Mouse (Mus musculus): ENCODE data around the gene Tomm70a.
"Not testable (repeated sequence)": the region's sequence is repeated elsewhere in the genome, so short reads cannot be mapped to it uniquely, and the experiment has no call there.

Gene Tomm70a

DNA sequence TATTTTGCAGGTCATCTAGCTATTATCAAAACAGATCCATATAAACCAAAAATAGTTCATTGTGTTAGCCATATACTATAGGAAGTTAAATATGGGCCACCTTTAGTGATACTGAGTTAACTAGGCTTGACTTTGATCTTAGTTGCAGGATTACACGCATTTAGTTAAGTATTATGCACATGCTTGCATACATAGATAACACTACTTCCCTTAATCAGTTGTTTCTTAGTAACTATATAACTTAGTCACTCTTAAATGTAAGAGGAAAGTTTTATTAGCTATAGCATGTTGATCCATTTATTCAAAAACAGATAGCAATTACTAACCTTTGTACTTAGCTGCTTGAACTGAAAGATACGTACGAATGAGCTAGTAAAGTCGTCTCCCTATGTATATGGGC is 29.9 kb downstream of the Tomm70a start:
- DNase-seq (ENCODE audit: low read depth, low spot score), result no peak

DNA sequence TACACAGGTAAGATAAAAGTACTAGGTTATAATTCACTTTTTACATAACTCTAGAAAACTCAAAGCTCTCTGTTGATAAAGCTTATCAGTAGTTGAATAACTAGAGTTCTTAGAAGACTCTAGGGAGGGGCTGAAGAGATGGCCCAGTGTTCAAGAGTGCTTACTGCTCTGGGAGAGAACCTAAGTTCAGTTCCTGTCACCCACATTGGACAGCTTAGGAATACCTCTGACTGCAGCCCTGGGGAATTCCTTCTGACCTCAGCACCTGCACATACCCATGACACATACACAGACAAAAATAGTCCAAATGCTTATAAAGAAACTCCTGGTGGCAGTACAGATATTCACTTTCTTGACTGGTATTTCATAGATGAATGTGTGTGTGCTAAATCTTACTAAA is 34.4 kb downstream of the Tomm70a start:
- peak; percentile 25 for DNase-seq (ENCODE audit: low read depth, low spot score)

DNA sequence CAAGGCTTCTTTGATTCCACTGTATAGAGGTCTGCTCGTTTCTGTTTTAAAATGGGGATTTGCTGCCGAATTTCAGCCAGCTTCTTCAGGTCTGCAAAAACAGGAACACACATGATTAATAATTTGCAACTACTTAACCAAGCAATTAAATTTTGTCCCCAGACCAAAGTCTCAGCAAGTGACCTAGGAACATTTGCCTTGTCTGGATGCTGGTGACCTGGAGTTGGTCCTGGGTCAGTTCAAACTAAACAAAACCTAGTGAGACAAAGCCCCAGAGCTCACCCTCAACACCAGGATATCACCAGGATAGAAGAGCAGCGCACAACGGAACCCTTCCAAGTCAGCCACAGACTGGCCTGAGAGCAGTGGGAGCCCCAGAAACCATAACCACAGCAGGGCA is 35.6 kb downstream of the Tomm70a start:
- DNase-seq (ENCODE audit: low read depth, low spot score), result no peak

DNA sequence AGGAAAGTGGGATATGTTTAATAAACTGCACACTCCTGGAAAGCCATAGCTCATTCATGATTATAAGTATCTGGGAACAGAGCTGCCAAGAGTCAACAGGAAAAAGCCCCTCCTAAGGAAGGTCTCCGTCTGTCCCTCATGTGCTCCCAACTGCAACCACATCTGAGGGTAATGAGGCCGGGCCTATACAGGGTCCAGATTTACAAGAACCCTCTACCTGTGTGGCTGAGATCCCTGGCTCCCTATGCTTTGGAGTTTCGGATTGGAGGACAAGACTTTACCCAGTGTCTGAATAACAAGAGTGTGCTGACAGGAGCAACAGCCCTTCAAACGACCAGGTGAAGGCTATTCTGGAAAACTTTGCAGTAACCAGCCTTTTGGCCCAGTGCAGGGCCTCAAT is 36.2 kb downstream of the Tomm70a start:
- no peak for DNase-seq (ENCODE audit: low read depth, low spot score)

DNA sequence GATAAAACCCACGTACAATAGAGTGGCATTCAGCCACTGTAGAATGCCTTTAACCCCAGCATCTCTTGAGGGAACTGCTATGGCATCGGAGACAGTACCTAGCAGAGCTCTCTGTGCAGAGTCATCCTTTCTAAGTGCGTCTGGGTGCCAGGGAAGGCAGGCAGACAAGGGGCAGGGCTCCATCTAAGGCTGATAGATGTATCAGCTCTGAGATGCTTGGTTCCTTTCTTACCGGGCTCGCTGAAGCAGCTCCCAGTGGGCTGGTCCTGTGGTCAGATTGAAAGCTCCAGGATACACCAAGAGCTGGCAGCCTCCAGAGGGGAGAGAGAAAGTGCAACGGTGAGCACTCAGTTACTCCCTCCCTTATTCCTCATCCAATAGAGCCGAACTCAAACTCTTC is 38.3 kb downstream of the Tomm70a start:
- no peak for DNase-seq (ENCODE audit: low read depth, low spot score)

DNA sequence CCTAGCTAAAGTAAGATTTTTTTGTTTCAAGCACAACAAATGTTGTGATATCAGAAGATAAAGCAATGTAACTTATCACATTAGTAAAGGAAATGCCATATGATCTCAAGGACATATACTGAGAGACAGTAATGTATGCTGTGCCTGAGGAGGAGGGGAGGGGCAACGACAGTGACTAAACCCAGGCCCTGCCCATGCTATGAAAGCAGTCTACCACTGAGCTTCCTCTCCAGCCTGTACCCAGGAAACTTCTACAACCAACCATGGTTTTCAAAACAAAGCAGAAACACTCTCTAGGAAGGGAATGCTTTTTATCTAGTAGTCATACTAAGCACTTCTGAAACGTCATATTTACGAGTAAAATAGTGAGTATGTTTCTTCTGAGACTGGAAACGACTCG is 41.3 kb downstream of the Tomm70a start:
- DNase-seq (ENCODE audit: low read depth, low spot score), result no peak

DNA sequence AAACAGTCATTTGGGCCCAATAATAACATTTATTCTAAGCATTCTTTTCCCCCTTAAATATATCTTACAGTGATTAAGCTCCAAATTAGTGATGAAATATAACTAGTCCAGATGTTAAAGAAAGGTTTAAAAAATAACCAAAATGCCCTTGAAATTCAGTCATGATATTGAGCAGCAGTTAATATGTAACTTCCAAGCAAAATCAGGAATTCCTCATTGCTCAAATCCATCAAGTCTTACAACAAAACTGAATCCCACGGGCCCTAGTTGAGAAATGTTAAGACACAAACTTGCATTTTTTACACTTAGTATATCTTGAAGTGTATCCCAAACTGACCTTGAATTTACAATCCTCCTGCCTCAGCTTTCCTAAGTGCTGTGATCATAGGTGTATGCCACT is 42.2 kb downstream of the Tomm70a start:
- no peak for DNase-seq (ENCODE audit: low read depth, low spot score)

DNA sequence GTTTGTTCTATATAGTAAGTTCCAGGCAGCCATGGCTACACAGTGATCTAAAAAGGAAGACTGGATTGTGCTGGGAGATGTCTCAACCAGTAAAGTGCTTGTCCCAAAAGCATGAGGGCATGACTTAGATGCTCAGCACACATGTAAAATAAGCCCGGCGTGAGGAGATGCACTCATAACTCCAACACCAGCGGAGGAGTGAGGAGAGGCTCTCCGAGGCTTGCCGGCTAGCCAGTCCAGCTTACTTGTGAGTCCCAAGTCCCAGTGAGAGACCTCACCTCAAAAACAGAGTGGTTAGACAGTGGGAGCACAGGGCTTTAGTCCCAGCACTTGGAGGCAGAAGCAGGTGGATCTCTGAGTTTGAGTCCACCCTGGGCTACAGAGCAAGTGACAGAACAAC is 43.7 kb downstream of the Tomm70a start:
- no peak for DNase-seq (ENCODE audit: low read depth, low spot score)

DNA sequence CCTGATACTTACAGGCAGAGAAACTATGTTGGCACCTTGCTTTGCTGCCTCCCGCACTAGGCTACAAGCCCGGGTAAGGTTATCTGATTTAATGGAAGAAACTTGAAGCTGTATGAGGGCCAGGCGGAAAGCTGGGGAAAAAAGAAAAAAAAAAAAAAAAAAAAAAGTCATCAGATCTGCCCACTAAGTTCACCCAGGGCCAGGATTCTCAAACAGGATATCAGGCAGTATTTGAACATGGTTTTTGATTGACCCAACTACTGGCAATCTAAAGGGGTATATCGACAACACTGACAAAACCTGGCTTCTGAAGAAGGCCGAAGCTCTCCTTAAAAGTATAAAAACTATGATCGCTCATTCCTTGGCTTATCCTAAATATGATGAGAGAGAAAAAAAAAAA is 44.6 kb downstream of the Tomm70a start:
- no peak for DNase-seq (ENCODE audit: low read depth, low spot score)

DNA sequence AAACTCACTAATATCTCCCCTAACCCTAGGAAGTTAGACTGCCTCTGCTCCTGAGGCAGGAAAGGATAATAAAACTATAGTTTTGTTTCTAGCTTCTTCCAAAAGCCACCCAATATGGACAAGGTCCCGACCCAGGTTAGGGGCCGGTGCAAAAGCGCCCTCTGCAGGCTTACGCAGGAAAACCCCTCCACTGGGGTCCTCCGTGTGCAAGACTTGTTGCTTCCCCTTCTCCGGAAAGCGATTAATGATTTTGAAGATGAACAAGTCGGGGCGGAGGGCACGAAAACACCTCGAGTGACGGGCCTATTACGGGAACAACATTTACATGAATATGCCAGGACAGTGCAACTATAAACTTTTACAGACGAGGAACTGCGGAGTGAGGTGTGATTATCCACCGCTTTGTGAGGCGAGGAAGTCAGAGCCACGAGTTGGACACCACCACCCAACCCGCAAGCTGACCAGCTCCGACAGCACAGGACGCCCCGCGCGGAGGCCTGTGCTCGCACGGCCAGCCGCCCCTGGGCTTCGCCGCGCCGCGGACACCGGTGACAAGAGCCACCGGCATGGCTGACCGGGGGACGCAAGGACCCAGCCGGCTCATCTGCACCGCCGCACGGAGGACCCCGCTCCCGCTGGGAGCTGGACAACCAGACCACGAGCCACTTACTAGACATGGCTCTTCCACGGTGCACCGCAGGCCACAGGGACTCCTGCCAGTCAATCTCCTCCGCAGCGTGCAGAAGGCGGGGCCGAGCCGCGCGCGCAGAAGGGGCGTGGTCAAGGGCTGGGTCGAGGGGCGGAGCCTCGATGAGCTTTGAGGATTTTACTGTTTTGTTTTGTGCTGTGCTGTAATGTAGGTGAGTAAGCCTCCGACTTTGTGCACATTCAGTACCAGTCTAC is 45.4 kb downstream of the Tomm70a start, which contains the start of gene Nit2:
Gene Nit2, minus strand, starts transcription at position 731 of the 903 bp plus-strand sequence.
- peak; percentile 83 for DNase-seq (ENCODE audit: low read depth, low spot score)

DNA sequence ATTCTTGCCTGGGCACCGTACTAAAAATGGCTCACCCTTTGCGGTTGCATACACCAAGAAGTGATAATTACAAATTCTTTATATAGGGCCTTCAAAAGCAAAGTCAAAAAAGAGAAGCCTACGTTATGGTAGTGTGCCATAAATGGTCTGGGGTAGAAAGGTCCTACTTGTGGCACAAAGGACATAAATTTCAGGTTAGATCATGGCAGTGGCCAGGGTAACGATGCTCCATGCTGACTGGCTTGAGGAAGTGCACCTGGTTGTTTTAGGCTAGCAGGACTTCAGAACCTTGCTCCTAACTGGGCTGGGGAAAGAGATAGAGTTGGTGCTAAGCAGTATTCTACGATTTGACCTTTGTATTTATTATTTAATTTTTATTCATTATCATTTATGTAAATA is 46.0 kb downstream of the Tomm70a start:
- no peak for DNase-seq (ENCODE audit: low read depth, low spot score)

DNA sequence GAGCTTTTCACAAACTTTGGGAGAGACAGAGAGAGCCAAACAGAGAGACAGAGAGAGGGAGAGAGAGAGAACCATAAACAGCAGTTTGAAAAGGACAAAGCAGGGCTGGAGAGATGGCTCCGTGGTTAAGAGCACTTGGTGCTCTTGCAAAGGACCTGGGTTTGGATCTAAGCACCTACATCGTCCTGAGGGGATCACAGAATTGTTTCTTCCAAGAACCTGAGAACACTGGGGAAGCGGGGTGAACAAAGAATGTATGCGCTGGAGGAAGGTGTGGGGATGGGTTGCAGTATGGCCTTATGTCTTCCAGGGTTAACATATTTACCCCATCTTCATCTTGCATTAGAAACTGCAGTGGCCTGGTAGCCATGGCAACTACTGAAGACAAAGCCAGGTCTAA is 46.7 kb downstream of the Tomm70a start:
- no peak for DNase-seq (ENCODE audit: low read depth, low spot score)

DNA sequence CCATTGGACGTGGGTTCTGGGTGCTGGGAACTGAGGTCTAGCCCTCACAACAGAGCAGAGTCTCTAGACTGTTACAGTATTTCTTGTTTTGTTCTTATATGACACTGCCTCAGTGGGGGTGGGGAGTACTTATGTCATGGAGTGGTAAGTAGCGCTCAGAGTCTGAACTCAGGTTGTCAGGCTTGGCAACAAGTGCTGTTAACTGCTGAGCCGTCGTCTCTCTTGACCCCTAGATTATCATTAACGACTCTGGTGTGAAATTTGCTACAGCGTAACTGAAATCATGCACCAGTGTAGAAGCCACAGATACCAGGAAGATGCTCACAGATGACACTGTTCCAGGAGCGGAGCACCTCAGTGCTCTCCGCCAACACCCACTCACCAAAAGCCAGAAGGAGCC is 49.7 kb downstream of the Tomm70a start:
- DNase-seq (ENCODE audit: low read depth, low spot score), result no peak

DNA sequence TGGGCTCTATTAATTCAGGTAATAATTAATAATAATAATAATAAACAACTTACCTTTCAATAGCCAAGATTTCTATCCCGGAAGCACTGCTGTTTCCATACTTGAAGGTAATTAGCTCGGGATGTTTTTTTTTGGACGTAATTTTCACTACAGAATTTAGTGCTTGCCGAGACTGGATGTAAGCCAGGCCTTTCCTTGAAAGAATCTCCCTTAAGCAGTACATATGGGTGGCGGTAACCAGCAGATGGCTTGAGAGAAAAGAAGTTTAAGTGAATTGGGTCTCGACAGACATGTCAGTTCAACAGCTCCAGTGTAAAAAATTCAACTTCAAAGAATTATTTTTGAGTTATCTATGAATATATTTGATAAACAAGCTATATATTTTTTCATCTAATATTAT is 50.1 kb downstream of the Tomm70a start:
- DNase-seq (ENCODE audit: low read depth, low spot score), result no peak

DNA sequence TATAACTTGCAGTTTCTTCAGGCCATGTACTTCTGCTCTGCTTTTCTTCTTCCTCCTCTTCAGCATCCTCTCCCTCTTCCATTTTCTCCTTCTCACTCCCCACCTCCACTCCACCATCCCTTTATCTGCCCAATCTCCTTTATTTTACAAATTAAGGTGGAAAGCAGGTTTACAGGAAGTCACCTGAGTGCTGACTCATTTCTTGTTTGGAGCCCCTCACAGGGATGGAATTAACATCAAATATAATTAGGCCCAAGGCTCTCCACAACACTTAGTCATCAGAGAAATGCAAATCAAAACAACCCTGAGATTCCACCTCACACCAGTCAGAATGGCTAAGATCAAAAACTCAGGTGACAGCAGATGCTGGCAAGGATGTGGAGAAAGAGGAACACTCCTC is 53.0 kb downstream of the Tomm70a start:
- DNase-seq (ENCODE audit: low read depth, low spot score), result not testable (repeated sequence)

DNA sequence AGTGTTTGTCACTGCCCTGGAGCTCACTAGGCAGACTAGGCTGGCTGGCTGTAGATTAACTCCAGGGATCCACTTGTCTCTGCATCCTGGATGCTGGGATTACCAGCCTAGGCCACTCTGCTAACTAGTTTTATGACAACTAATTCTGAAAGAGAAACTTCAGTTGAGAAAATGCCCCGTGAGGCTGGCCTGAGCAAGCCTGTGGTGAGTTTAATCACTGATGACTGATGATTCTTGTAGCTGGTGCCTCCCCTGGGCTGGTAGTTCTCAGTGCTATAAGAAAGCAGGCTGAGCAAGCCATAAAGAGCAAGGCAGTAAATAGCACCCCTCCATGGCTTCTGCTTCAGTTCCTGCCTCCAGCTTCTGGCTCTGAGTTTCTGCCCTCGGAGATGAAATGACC is 54.2 kb downstream of the Tomm70a start:
- no peak for DNase-seq (ENCODE audit: low read depth, low spot score)

DNA sequence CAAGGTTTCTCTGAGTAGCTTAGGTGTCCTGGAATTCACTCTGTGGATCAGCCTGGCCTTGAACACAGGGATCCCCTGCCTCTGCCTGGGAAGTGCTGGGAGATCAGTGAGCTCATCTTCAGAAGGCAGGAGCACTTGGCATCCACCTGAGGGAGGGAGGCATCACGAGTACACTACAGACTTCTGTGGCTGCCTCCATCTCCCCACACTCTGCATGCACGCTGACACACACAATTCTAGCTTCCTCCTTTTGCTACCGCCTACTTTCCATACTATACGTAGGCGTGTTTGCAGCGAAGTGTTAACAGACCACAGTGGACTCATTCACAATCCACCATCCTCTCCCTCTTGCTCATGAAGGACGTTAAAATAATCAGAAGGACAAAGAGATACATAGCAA is 54.8 kb downstream of the Tomm70a start:
- no peak for DNase-seq (ENCODE audit: low read depth, low spot score)

DNA sequence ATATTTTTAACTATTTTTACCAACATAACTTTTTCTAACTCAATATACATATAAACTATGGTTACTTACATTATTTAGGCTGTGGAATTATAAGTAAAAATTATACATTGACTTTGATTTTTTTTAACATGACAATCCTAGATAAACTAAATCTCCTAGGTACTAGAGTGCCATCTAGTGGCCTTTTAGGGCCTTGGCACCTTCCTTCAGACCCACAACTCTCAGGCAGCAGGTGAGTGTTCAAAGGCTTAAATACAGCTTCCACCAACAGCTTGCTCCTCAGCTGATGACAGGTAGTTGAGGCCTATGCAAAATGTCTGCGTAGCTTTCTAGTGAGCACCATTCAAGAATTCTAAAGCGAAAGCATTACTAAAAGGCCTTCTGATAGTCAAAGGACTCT is 55.8 kb downstream of the Tomm70a start:
- peak; percentile 37 for DNase-seq (ENCODE audit: low read depth, low spot score)

DNA sequence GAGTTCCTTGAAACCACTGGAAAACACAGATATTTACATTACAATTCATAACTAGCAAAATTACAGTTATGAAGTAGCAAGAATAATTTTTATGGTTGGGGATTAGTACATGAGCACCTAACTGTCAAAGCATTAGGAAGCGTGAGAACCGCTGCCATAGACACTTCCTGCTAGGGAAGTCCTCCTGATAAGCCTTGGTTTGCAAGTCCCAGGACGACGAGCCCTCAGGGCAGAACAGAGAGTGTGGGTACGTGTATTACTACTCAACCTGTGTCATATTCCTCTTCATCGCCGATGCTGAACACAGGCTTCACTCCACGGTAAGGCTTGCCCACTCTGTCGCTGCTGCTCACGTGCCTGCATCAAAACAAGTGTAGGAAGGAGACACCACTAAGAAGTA is 56.2 kb downstream of the Tomm70a start:
- DNase-seq (ENCODE audit: low read depth, low spot score), result no peak

DNA sequence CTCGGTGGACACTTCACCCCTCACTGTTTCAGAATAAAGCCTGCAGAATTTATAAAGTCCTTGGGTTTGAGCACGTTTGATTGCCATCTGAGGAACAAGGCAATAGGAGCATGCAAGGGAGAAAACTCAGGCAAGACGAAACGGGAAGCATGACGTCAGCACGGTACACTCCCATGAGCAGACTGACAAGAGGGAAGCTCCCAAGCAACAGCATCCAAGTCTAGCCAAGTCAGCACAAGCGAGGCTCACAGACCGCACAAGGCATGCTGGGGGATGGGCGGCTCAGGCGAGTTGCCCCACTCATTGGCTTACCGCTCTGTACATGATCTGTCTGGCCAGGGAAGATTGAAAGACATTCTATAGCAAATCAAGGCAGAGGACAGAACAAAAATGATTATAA is 59.7 kb downstream of the Tomm70a start:
- no peak for DNase-seq (ENCODE audit: low read depth, low spot score)

DNA sequence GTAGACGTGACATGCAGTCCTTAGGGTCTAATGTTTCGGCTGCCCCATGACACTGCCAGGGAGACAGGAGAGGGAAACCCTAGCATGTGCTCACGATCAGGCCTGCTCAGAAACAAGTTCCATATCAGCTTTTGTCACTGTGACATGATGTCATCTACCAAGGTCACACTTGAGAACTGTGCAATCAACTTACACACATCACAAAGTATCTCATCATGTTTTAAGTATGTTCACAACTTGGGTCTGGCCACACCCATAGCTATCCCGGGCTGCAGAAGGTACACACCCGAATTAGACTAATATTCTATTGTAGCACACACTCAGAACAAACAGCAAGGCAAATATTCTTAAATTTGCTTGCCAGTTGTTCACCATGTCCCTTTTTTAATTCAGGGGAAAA is 60.5 kb downstream of the Tomm70a start:
- DNase-seq (ENCODE audit: low read depth, low spot score), result no peak

DNA sequence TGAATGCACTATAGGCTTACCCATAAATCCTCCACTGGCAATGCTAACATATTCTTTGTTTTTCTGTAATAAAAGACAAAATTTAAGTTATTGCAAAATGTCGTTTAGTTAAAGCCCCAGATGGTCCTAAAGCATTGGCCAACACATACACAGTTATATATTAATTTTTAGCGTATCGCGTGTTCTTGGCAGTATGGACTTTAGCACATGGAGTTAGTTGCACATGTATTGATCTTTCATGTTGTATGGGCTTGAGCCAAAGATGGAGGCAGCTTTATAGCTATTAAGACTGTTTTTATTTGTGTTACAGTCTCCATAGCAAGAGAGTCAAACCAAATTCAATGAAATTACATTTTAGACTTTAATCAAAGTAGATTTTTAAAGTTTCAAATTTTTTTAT is 65.1 kb downstream of the Tomm70a start:
- DNase-seq (ENCODE audit: low read depth, low spot score), result no peak

DNA sequence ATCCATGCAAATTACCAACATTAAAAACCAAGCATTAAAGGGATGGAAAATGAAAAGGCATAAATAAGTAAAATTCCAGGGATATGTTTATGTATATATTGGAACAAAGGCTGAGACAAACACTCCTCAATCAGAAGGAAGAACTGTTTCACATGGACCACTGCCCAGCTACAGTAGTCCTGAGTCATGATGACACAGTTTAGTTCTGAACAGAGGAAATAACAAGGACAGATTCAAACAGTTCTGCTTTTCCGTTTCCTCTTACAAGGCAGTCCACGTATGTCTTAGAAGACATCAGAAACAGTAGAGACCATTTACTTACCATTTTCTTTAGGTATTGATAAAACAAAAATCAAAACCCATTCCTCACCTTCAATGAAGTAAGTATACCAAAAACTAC is 68.0 kb downstream of the Tomm70a start:
- DNase-seq (ENCODE audit: low read depth, low spot score), result no peak

DNA sequence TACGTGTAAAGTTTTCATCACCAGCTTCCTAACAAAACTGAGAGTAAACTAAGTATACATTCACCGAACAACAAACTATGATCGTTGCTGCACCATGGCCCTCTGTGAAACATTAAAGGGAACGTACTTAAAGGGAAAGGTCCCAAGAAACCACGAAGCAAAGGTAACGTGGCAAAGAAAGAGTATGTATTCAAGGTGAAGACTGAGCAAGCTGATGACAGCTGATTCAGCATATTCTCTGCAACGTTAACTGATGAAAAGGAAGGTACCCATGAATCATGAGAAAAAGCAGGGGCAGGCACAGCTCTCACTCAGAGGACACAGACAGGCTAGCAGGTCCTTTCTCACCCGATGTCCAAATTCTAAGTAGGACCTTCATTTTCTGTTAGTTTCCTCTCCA is 68.9 kb downstream of the Tomm70a start:
- DNase-seq (ENCODE audit: low read depth, low spot score), result no peak

Data from A20 (cell line).